Mouse (Mus musculus) embryonic facial prominence, embryonic 13.5 days (tissue): ENCODE results near the gene Olfr317. TPM values are rescaled to one million over a fixed set of nuclear protein-coding genes. Genes with fewer than 3 reads are reported as not detected.
"Not testable (repeated sequence)": the region's sequence is repeated elsewhere in the genome, so short reads cannot be mapped to it uniquely, and the experiment has no call there.

Experiments used
- ATAC-seq: fragments of 200-750 bp; cut with Nextera tagmentation; 2 replicates; pipeline ENCODE4 v1.8.0; 2017; ENCODE audit warnings: low read depth; ENCODE audit not compliant: insufficient number of reproducible peaks, insufficient read depth, low FRiP score, low TSS enrichment
- H3K27ac ChIP-seq: fragments of 300-500 bp; sonication (generic); 2 replicates; pipeline ENCODE4 v1.5.1; 2015; ENCODE audit warnings: moderate library complexity, mild to moderate bottlenecking, inconsistent platforms
- H3K27me3 ChIP-seq: fragments of 300-500 bp; sonication (generic); 2 replicates; pipeline ENCODE4 v1.6.1; 2015; ENCODE audit warnings: mild to moderate bottlenecking, inconsistent platforms
- H3K36me3 ChIP-seq: fragments of 300-500 bp; sonication (generic); 2 replicates; pipeline ENCODE4 v1.6.1; 2015; ENCODE audit warnings: mild to moderate bottlenecking, inconsistent platforms
- H3K4me1 ChIP-seq: fragments of 300-500 bp; sonication (generic); 2 replicates; pipeline ENCODE4 v1.6.1; 2015; ENCODE audit warnings: inconsistent platforms
- H3K4me2 ChIP-seq: fragments of 300-500 bp; sonication (generic); 2 replicates; pipeline ENCODE4 v1.6.1; 2015; ENCODE audit warnings: moderate library complexity, mild to moderate bottlenecking, inconsistent platforms
- H3K4me3 ChIP-seq: fragments of 300-500 bp; sonication (generic); 2 replicates; pipeline ENCODE4 v1.5.1; 2015; ENCODE audit warnings: mild to moderate bottlenecking, inconsistent platforms
- H3K9ac ChIP-seq: fragments of 300-500 bp; sonication (generic); 2 replicates; pipeline ENCODE4 v1.6.1; 2015; ENCODE audit warnings: mild to moderate bottlenecking, inconsistent platforms
- H3K9me3 ChIP-seq: fragments of 300-500 bp; sonication (generic); 2 replicates; pipeline ENCODE4 v1.6.1; 2016; ENCODE audit warnings: inconsistent platforms
- WGBS: fragments of 180-500 bp; shearing (Covaris S2); methylation state at CpG from one replicate; pipeline ENCODE4 v1.1.7; 2015; ENCODE audit warnings: mixed read lengths; 5-methylcytosine and 5-hydroxymethylcytosine counted together
- polyA plus RNA-seq: library from polyadenylated mRNA; unstranded; fragments of >200 nt; fragmentation: Nextera tagmentation; extraction: Ambion mirVana; gene quantifications from 2 replicates; pipeline ENCODE4 v1.2.1, GENCODE M21; 2015

Olfr317 gene
- polyA plus RNA-seq, 1 experiment from 2014 or later = not detected

GRCm38 (mm10) chr11:58717723-58718122 is 21.3 kb downstream of the Olfr317 start:
- not testable (repeated sequence) for ATAC-seq, H3K4me1 ChIP-seq, H3K4me3 ChIP-seq, H3K9me3 ChIP-seq, H3K36me3 ChIP-seq, H3K4me2 ChIP-seq, H3K27me3 ChIP-seq, H3K27ac ChIP-seq, H3K9ac ChIP-seq
- 78% methylated on average over 7 of the region's 7 CpGs for WGBS

DNA sequence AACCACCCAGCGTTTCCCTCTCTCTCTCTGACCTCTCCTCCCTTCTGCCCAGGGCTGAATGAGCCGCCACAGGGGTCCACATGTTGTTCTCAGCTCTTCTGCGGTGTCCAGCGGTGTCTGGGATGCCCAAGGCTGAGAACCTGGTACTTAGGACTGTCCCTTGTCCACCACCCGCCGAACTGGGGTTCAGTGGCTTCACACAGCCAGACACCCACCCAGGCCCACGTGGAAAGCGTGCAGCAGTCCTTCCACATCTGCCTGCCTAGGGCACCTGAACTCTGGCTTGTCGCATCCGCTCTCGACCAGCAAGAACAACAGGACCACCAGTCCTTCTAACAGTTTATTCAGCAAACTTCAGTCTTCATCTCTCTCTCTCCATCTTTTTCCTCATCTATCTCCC is 29.9 kb downstream of the Olfr317 start:
- no peaks in the 10 kb centered on the region for H3K9me3 ChIP-seq
- 81% methylated on average over 11 of the region's 11 CpGs for WGBS

DNA sequence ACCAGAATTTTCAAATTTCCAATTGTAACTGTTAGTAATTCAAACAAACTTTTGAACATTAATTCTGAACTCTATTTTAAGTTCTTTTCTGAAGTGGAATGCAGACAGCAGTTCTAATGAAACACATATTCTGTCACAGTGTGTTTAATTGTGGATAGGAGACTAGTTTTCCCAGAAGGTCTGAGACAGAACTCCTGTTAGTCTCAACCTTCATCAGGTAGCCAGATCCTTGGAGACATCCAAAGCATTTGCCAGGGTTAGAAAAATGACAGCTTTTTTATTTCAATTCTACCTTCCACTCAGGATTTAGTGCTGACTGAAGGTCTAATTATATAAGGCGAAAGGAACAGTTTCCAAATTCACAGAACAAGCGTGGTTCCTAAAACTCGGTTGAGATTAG is 40.1 kb downstream of the Olfr317 start, which contains the start of gene Olfr319:
Gene Olfr319, plus strand, starts transcription at position 301 of the 400 bp plus-strand sequence.
- Histone ChIP-seq H3K36me3 (no peaks in the 10 kb centered on the region), H3K27ac (no peak within 1 kb of the TSS), H3K4me2 (no peak within 1 kb of the TSS), H3K9ac (no peak within 1 kb of the TSS), H3K9me3 (peaks cover 8% of the 10 kb centered on the region; the same call in 1 of the 2 replicates), H3K4me3 (no peak within 1 kb of the TSS), H3K4me1 (no peaks in the 10 kb centered on the region), H3K27me3 (no peaks in the 10 kb centered on the region)
- WGBS = 89% methylated on average over 3 of the region's 3 CpGs
- no peak for ATAC-seq

More for the DNA sequence above, 29.9 kb downstream of the Olfr317 start:
- Histone ChIP-seq H3K9ac (no peak overlapping the region), H3K4me3 (no peak overlapping the region), H3K27me3 (no peaks in the 10 kb centered on the region), H3K36me3 (no peaks in the 10 kb centered on the region), H3K4me1 (no peaks in the 10 kb centered on the region), H3K4me2 (no peak overlapping the region), H3K27ac (no peak overlapping the region)
- ATAC-seq = no peak

Other genes starting within 250 kb of the Olfr317 start
- not detected in 2 replicates for gene Olfr332, start 246.7 kb downstream of the Olfr317 start, polyA plus RNA-seq
- not detected in 2 replicates for gene Olfr331, start 236.6 kb downstream of the Olfr317 start, polyA plus RNA-seq
- 0.54 TPM in 1 of 2 replicates, not detected in the other for gene Olfr330, start 204.4 kb downstream of the Olfr317 start, polyA plus RNA-seq
- gene Olfr329-ps, start 192.8 kb downstream of the Olfr317 start, polyA plus RNA-seq = not detected in 2 replicates
- 0.10 TPM in 1 of 2 replicates, not detected in the other for gene Olfr328, start 183.6 kb downstream of the Olfr317 start, polyA plus RNA-seq
- not detected in 2 replicates for gene Olfr224, start 168.7 kb downstream of the Olfr317 start, polyA plus RNA-seq
- not detected in 2 replicates for gene Olfr325, start 161.5 kb downstream of the Olfr317 start, polyA plus RNA-seq
- gene Olfr324, start 144.1 kb downstream of the Olfr317 start, polyA plus RNA-seq = not detected in 2 replicates
- not detected in 2 replicates for gene 2210407C18Rik, start 123.1 kb downstream of the Olfr317 start, polyA plus RNA-seq
- not detected in 2 replicates for gene Olfr323, start 108.7 kb downstream of the Olfr317 start, polyA plus RNA-seq
- 0.13 and 0.23 TPM in 2 replicates for gene Trim58, start 98.7 kb downstream of the Olfr317 start, polyA plus RNA-seq
- gene Olfr322, start 80.4 kb downstream of the Olfr317 start, polyA plus RNA-seq = not detected in 2 replicates
- not detected in 2 replicates for gene Olfr320, start 58.1 kb downstream of the Olfr317 start, polyA plus RNA-seq
- not detected in 2 replicates for gene Olfr319, start 40.0 kb downstream of the Olfr317 start, polyA plus RNA-seq
- gene Olfr318, start 15.2 kb downstream of the Olfr317 start, polyA plus RNA-seq = not detected in 2 replicates
- gene Olfr316, start 13.5 kb upstream of the Olfr317 start, polyA plus RNA-seq = not detected in 2 replicates
- gene Olfr315, start 34.0 kb upstream of the Olfr317 start, polyA plus RNA-seq = not detected in 2 replicates
- gene Olfr314, start 43.7 kb upstream of the Olfr317 start, polyA plus RNA-seq = not detected in 2 replicates
- 0.69 TPM in 1 of 2 replicates, not detected in the other for gene Fam183b, start 62.7 kb upstream of the Olfr317 start, polyA plus RNA-seq
- gene Olfr313, start 75.8 kb upstream of the Olfr317 start, polyA plus RNA-seq = not detected in 2 replicates
- not detected in 2 replicates for gene Olfr312, start 90.0 kb upstream of the Olfr317 start, polyA plus RNA-seq
- gene Olfr311, start 100.0 kb upstream of the Olfr317 start, polyA plus RNA-seq = not detected in 2 replicates
- gene Gm12258, start 107.9 kb upstream of the Olfr317 start, polyA plus RNA-seq = 10.8 and 12.3 TPM in 2 replicates
- 8.8 and 10.3 TPM in 2 replicates for gene 2810021J22Rik, start 128.0 kb upstream of the Olfr317 start, polyA plus RNA-seq
- gene Zfp39, start 165.0 kb upstream of the Olfr317 start, polyA plus RNA-seq = 6.9 and 7.5 TPM in 2 replicates
- 0.14 TPM in 1 of 2 replicates, not detected in the other for gene Btnl10, start 178.7 kb upstream of the Olfr317 start, polyA plus RNA-seq
- gene Rnf187, start 199.7 kb upstream of the Olfr317 start, polyA plus RNA-seq = 254 and 255 TPM in 2 replicates
- 45.4 and 46.9 TPM in 2 replicates for gene Hist3h2ba, start 209.7 kb upstream of the Olfr317 start, polyA plus RNA-seq
- gene Hist3h2a, start 215.5 kb upstream of the Olfr317 start, polyA plus RNA-seq = 34.0 and 34.3 TPM in 2 replicates
- 0.25 and 0.55 TPM in 2 replicates for gene Trim17, start 215.5 kb upstream of the Olfr317 start, polyA plus RNA-seq
- 21.7 and 23.5 TPM in 2 replicates for gene Trim11, start 238.9 kb upstream of the Olfr317 start, polyA plus RNA-seq